Mouse (Mus musculus): ENCODE measurements at regions not wholly inside any gene's neighbourhood (a gene's known extent, or its start where the extent isn't known, plus 50 kb on each side); places are given as distances from the start of the nearest gene placed in this dataset.
A peak's percentile ranks its signal among the peaks of the same experiment; 100 is the strongest.

DNA sequence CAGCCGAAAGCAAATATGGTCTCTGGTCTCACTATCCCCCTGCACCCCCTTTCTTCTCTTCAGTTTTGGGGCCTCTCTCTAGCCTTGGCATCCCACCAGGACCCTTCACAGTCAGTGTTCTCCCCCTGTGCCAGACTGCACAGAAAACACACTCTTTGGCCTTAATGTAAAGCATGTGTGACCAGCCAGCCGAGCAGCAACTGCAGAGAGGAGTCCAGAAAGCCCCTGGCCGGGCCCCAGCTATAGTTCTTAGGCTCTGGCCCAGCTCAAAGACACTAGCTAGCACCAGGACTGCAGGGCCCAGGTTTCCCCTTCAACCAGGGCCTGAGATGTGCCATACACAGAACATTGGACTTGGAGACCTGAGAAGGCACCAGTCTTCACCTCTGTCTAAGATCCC, 299.3 kb upstream of the Rtl1 start:
- ATAC-seq (ENCODE audit: low read depth) (peak; percentile 47; the same call in 1 of the 2 replicates), DNase-seq (ENCODE audit: low spot score) (peak; percentile 83)
- H3K9me3 ChIP-seq (ENCODE audit: control insufficient read depth, low read length), result no peaks in the 10 kb centered on the region
- H3K27ac ChIP-seq (replicated peaks; ENCODE audit: low read depth, low read length), result peak overlapping the region; percentile 55; the same call in 1 of the 2 replicates
- H3K4me1 ChIP-seq (ENCODE audit: control insufficient read depth, insufficient read depth, low read length), result peaks cover 7% of the 10 kb centered on the region; the same call in 1 of the 2 replicates
- no peak overlapping the region for H3K9ac ChIP-seq (ENCODE audit: low read depth, low read length)
- H3K27me3 ChIP-seq (replicated peaks; ENCODE audit: control insufficient read depth, insufficient read depth, low read length), result no peaks in the 10 kb centered on the region
- H3K4me3 ChIP-seq (ENCODE audit: low read depth, low read length), result no peak overlapping the region
- 57% methylated on average over 3 of the region's 3 CpGs for WGBS
- H3K4me2 ChIP-seq (ENCODE audit: low read depth, low read length), result no peak overlapping the region
- no peaks in the 10 kb centered on the region for H3K36me3 ChIP-seq (ENCODE audit: control insufficient read depth, insufficient read depth, low read length)

DNA sequence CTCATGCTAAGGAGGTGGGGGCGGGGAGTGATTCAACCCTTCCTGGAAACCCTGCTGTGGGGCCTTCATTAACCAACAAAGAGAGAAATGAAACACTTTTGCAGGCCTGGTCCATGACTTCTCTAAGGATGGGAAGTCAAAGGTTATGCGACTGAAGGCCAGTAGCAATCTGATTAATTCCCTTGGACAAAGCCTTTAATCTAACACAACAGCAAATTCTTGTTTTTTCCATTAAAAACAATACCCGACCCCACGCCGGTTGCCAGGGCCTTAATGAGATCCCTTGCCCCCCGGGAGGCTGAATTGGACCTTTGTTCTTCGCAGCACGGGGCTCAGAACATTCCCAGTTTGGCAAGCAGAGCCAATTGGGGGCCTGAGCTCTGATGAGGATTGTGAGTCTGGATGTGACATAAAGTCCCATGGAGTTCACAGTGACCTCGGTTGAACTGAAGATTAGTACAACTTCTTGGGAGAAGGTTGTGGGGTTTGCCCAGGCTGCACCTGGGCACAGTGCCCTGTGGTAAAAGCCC, 310.9 kb upstream of the Rtl1 start:
- no peak for DNase-seq (ENCODE audit: low spot score)
- Histone ChIP-seq H3K9ac (ENCODE audit: low read depth, low read length) (no peak overlapping the region), H3K36me3 (ENCODE audit: control insufficient read depth, insufficient read depth, low read length) (no peaks in the 10 kb centered on the region), H3K4me1 (ENCODE audit: control insufficient read depth, insufficient read depth, low read length) (peaks cover 5% of the 10 kb centered on the region; the same call in 1 of the 2 replicates), H3K9me3 (ENCODE audit: control insufficient read depth, low read length) (no peaks in the 10 kb centered on the region), H3K27me3 (replicated peaks; ENCODE audit: control insufficient read depth, insufficient read depth, low read length) (no peaks in the 10 kb centered on the region), H3K27ac (replicated peaks; ENCODE audit: low read depth, low read length) (no peak overlapping the region), H3K4me3 (ENCODE audit: low read depth, low read length) (no peak overlapping the region), H3K4me2 (ENCODE audit: low read depth, low read length) (no peak overlapping the region)
- ATAC-seq (ENCODE audit: low read depth), result peak; percentile 44; the same call in 1 of the 2 replicates
- WGBS, result 29% methylated on average over 9 of the region's 9 CpGs

DNA sequence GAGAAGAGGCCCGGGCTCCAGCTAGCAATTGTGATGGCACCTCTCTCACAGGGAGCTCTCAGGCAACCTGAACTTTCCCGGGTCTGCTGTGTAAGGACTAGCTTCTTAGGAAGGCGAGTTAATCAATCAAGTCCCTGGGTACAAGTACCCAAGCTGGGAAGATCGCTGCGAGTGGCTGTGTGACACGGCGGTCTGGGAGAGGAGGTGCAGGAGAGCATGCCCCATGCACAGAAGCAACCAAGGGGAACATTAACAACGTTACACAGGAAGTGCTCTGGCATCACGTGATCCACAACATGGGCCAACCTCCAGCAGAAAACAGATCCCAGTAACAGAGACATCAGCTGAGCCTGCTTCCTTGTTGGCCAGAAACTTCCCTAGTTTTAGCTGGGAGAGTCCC, 311.4 kb upstream of the Rtl1 start:
- 71% methylated on average over 9 of the region's 9 CpGs for WGBS
- Histone ChIP-seq H3K4me3 (ENCODE audit: low read depth, low read length) (no peak overlapping the region), H3K4me2 (ENCODE audit: low read depth, low read length) (no peak overlapping the region), H3K27me3 (replicated peaks; ENCODE audit: control insufficient read depth, insufficient read depth, low read length) (no peaks in the 10 kb centered on the region), H3K27ac (replicated peaks; ENCODE audit: low read depth, low read length) (no peak overlapping the region), H3K9me3 (ENCODE audit: control insufficient read depth, low read length) (no peaks in the 10 kb centered on the region), H3K9ac (ENCODE audit: low read depth, low read length) (no peak overlapping the region), H3K4me1 (ENCODE audit: control insufficient read depth, insufficient read depth, low read length) (peaks cover 5% of the 10 kb centered on the region; the same call in 1 of the 2 replicates), H3K36me3 (ENCODE audit: control insufficient read depth, insufficient read depth, low read length) (no peaks in the 10 kb centered on the region)
- no peak for DNase-seq (ENCODE audit: low spot score)
- ATAC-seq (ENCODE audit: low read depth), result no peak

DNA sequence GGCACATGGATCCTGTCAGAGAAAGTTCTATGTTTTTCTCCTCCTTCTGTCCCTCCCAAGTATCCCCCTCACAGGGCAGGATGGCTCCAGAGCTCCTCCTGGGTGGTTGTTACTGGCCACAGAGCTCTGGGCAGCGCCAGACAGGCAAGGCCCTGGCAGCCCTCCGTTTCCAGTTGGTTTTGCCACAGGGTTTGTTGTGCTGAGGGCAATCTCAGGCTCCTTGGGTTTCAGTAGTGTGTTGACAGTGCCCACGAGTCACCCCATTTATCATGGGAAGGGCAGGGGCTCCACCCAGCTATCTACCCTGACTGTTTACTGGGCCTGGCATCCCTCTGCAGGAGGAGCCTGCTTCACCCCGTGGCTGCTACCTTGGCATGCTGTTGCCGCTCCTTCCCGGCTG, 317.6 kb upstream of the Rtl1 start:
- H3K27me3 ChIP-seq (replicated peaks; ENCODE audit: control insufficient read depth, insufficient read depth, low read length), result no peaks in the 10 kb centered on the region
- no peak overlapping the region for H3K4me3 ChIP-seq (ENCODE audit: low read depth, low read length)
- H3K4me2 ChIP-seq (ENCODE audit: low read depth, low read length), result no peak overlapping the region
- H3K27ac ChIP-seq (replicated peaks; ENCODE audit: low read depth, low read length), result no peak overlapping the region
- peaks cover 4% of the 10 kb centered on the region; the same call in 1 of the 2 replicates for H3K4me1 ChIP-seq (ENCODE audit: control insufficient read depth, insufficient read depth, low read length)
- no peak overlapping the region for H3K9ac ChIP-seq (ENCODE audit: low read depth, low read length)
- DNase-seq (ENCODE audit: low spot score) (no peak), ATAC-seq (ENCODE audit: low read depth) (no peak)
- WGBS, result 78% methylated on average over 6 of the region's 6 CpGs
- H3K36me3 ChIP-seq (ENCODE audit: control insufficient read depth, insufficient read depth, low read length), result no peaks in the 10 kb centered on the region
- no peaks in the 10 kb centered on the region for H3K9me3 ChIP-seq (ENCODE audit: control insufficient read depth, low read length)

DNA sequence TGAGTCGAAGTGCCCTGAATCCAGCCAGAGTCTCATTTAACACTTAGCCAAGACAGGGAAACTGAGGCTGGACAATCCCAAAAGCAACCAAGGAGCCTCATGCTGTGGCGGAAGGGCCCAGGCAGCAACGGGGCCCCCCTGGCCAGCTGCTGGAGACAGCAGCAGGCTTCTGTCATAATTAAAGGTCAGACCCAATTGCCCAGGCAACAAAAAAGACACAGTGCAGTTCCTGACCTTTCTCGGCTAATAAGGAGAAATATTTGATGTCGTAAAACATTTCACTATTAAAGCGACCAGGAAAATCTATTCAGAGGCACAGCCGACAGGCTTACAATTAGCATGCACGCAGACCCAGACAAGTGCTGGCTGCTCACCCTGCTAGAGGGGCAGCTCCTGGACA, 318.8 kb upstream of the Rtl1 start:
- 63% methylated on average over 8 of the region's 8 CpGs for WGBS
- DNase-seq (ENCODE audit: low spot score), result no peak
- Histone ChIP-seq H3K27me3 (replicated peaks; ENCODE audit: control insufficient read depth, insufficient read depth, low read length) (no peaks in the 10 kb centered on the region), H3K9me3 (ENCODE audit: control insufficient read depth, low read length) (no peaks in the 10 kb centered on the region), H3K4me2 (ENCODE audit: low read depth, low read length) (no peak overlapping the region), H3K9ac (ENCODE audit: low read depth, low read length) (no peak overlapping the region), H3K4me3 (ENCODE audit: low read depth, low read length) (no peak overlapping the region), H3K4me1 (ENCODE audit: control insufficient read depth, insufficient read depth, low read length) (peaks cover 4% of the 10 kb centered on the region; the same call in 1 of the 2 replicates), H3K27ac (replicated peaks; ENCODE audit: low read depth, low read length) (no peak overlapping the region), H3K36me3 (ENCODE audit: control insufficient read depth, insufficient read depth, low read length) (no peaks in the 10 kb centered on the region)
- ATAC-seq (ENCODE audit: low read depth), result no peak

DNA sequence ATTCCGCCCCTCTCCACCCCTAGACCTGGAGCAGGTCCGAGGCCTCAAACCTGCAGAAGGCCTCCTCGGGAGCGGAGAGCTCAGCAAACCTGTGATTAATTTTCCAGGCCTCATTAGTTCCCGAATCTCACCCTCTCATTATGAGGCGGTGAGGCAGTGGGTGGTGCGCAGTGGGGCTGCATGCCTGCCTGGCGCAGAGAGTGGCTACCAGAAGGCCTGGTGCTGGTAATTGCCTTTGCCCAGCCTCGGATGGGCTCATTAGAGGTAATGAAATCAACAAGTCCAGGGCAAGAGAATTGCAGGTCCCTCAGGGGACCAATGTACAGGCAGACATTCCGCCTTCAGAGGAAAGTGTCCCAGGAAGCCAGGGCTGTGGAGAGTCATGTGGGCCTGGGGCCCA, 322.0 kb upstream of the Rtl1 start:
- DNase-seq (ENCODE audit: low spot score) (no peak), ATAC-seq (ENCODE audit: low read depth) (no peak)

DNA sequence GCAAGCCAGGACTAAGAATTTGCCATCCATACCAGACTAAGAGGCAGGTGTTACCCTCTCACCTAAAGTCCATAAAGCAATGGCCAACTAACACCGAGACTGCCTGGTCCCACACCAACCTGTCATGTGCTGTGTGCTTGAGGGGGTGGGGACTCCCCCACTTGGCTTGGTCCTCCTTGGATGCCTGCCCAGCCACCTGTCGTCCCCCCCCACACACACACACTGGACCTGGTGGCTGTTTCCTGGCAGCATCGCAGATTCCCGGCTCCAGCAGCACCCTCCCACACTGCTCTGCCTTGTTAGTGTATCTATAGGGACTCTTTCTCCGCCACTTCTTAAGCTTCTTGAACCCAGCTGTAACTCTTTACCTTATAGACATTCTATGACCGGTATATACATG, 325.7 kb upstream of the Rtl1 start:
- Histone ChIP-seq H3K9me3 (ENCODE audit: control insufficient read depth, low read length) (no peaks in the 10 kb centered on the region), H3K27ac (replicated peaks; ENCODE audit: low read depth, low read length) (no peak overlapping the region), H3K36me3 (ENCODE audit: control insufficient read depth, insufficient read depth, low read length) (no peaks in the 10 kb centered on the region), H3K4me1 (ENCODE audit: control insufficient read depth, insufficient read depth, low read length) (no peaks in the 10 kb centered on the region), H3K27me3 (replicated peaks; ENCODE audit: control insufficient read depth, insufficient read depth, low read length) (no peaks in the 10 kb centered on the region), H3K4me3 (ENCODE audit: low read depth, low read length) (no peak overlapping the region), H3K4me2 (ENCODE audit: low read depth, low read length) (no peak overlapping the region), H3K9ac (ENCODE audit: low read depth, low read length) (no peak overlapping the region)
- DNase-seq (ENCODE audit: low spot score) (no peak), ATAC-seq (ENCODE audit: low read depth) (no peak)
- 79% methylated on average over 6 of the region's 6 CpGs for WGBS

More for the DNA sequence above, 322.0 kb upstream of the Rtl1 start:
- Histone ChIP-seq H3K27ac (replicated peaks; ENCODE audit: low read depth, low read length) (no peak overlapping the region), H3K4me2 (ENCODE audit: low read depth, low read length) (no peak overlapping the region), H3K4me3 (ENCODE audit: low read depth, low read length) (no peak overlapping the region), H3K9me3 (ENCODE audit: control insufficient read depth, low read length) (no peaks in the 10 kb centered on the region), H3K27me3 (replicated peaks; ENCODE audit: control insufficient read depth, insufficient read depth, low read length) (no peaks in the 10 kb centered on the region), H3K4me1 (ENCODE audit: control insufficient read depth, insufficient read depth, low read length) (peaks cover 4% of the 10 kb centered on the region; the same call in 1 of the 2 replicates), H3K9ac (ENCODE audit: low read depth, low read length) (no peak overlapping the region), H3K36me3 (ENCODE audit: control insufficient read depth, insufficient read depth, low read length) (no peaks in the 10 kb centered on the region)
- WGBS, result 67% methylated on average over 10 of the region's 10 CpGs

DNA sequence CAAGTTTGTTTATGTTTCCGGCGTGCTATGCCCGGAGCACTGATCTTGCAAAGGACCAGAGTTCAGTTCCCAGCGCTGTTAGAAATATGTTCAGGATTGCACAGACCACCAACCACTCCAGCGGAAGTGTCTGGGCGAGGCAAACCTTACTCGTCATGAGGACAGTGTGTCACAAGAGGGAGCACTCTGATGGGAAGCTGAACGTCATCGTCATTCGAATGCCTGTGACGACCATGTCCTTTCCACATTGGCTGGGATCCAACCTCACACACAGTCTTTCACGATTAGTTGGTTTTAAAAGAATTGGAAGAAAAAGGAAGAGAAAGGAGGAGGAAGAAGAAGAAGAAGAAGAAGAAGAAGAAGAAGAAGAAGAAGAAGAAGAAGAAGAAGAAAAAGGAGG, 326.5 kb upstream of the Rtl1 start:
- Histone ChIP-seq H3K36me3 (ENCODE audit: control insufficient read depth, insufficient read depth, low read length) (no peaks in the 10 kb centered on the region), H3K27ac (replicated peaks; ENCODE audit: low read depth, low read length) (no peak overlapping the region), H3K4me3 (ENCODE audit: low read depth, low read length) (no peak overlapping the region), H3K4me2 (ENCODE audit: low read depth, low read length) (no peak overlapping the region), H3K9me3 (ENCODE audit: control insufficient read depth, low read length) (no peaks in the 10 kb centered on the region), H3K27me3 (replicated peaks; ENCODE audit: control insufficient read depth, insufficient read depth, low read length) (no peaks in the 10 kb centered on the region), H3K4me1 (ENCODE audit: control insufficient read depth, insufficient read depth, low read length) (no peaks in the 10 kb centered on the region), H3K9ac (ENCODE audit: low read depth, low read length) (no peak overlapping the region)
- DNase-seq (ENCODE audit: low spot score) (peak; percentile 15), ATAC-seq (ENCODE audit: low read depth) (no peak)
- 58% methylated on average over 12 of the region's 12 CpGs for WGBS

DNA sequence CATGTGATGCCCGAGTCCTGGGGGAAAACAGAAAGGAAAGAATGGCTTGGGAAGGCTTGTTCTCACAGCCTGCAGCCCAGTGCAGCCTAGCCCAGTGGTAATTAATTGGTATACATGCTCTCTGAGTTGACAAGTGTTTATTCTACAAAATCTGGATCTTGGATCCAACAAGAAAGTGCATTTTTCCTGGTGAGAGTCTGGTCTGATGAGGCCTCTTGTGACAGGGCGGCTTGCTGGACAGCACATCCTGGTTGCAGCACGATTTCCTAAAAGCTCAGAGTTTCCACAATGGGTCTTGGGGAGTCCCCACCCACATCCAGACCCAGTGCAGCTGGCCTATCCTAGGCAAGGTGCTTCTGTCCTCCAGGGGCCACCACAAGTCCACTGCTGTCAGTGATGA, 332.7 kb upstream of the Dio3 start:
- WGBS, result 75% methylated on average over 3 of the region's 3 CpGs
- ATAC-seq (ENCODE audit: low read depth), result no peak
- DNase-seq (ENCODE audit: low spot score), result no peak
- Histone ChIP-seq H3K36me3 (ENCODE audit: control insufficient read depth, insufficient read depth, low read length) (no peaks in the 10 kb centered on the region), H3K27me3 (replicated peaks; ENCODE audit: control insufficient read depth, insufficient read depth, low read length) (no peaks in the 10 kb centered on the region), H3K27ac (replicated peaks; ENCODE audit: low read depth, low read length) (no peak overlapping the region), H3K9me3 (ENCODE audit: control insufficient read depth, low read length) (no peaks in the 10 kb centered on the region; the same call in 1 of the 2 replicates), H3K9ac (ENCODE audit: low read depth, low read length) (no peak overlapping the region), H3K4me2 (ENCODE audit: low read depth, low read length) (no peak overlapping the region), H3K4me3 (ENCODE audit: low read depth, low read length) (no peak overlapping the region), H3K4me1 (ENCODE audit: control insufficient read depth, insufficient read depth, low read length) (peaks cover 20% of the 10 kb centered on the region)
